Mouse (Mus musculus) embryonic stem cell, embryonic (primary cell): ENCODE data around the gene Wbp4.

Experiments
- CTCF ChIA-PET, 4 experiments: fragments of 300-600 bp in 2 of 4; fragments of 350-600 bp in 2 of 4; sonication (Branson Sonifier 250); formaldehyde crosslinking; loops; one replicate each; lab custom pipeline; 2022; ENCODE audit warnings: inconsistent platforms in 2 of 4; lab: Charles Lee
- POLR2A ChIA-PET, 4 experiments: fragments of 300-600 bp in 2 of 4; fragments of 350-600 bp in 2 of 4; sonication (Branson Sonifier 250); formaldehyde crosslinking; loops; one replicate each; lab custom pipeline; 2022; ENCODE audit warnings: antibody characterized with exemption in 4 of 4, inconsistent platforms in 1 of 4; lab: Charles Lee

Gene Wbp4

DNA sequence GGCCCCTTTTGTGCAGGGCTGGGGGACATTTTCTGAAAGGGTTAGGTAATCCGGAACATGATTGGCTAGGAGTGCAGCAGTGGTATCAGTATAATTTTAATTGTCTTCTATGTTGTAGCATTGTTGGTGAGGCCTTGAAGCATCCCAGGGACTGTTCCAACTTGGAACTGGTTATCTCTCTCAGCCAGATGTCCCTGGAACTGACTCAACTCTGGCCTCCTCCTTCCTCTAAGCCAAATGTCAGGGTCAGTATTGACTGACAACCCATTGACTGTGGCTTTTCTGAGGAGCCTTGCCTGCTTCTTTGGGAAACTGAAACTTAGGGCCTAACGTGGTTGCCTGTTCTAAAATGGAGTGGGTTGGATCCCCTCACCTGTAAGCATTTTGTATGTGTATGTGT lies 40.7 kb downstream of the Wbp4 start:
- CTCF ChIA-PET, result no interaction called here
- POLR2A ChIA-PET, result interaction anchor here in 1 of 4 experiments (2.1 to 2.5 kb wide), 2 partner anchors 11 to 14 kb away, joined by 8 read pairs; partner anchors contain the start of genes Kbtbd6 and Kbtbd7

DNA sequence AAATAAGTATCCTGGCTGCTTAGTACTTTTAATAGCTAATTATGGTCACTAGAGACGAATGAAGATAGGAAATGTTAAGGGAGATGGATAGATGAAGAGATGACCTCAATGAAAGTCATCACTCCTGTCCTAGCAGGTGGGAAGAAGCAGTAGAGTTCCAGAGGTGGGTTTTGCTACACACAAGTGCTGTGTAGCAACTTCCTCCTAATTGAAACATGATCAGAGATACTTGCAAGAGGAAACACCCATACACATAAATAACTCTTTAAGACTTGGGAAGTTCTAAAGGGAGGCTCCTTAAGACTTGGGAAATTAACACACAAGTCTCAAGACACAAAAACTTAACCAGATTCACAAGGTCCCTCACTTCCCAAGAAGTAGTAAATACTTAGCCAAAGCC lies 47.3 kb downstream of the Wbp4 start:
- ChIA-PET CTCF (no interaction called here), POLR2A (interaction anchor here in 1 of 4 experiments (0.7 to 1.9 kb wide), 2 partner anchors 16 to 17 kb away, joined by 3 to 5 read pairs; partner anchors contain the start of gene Kbtbd6)

DNA sequence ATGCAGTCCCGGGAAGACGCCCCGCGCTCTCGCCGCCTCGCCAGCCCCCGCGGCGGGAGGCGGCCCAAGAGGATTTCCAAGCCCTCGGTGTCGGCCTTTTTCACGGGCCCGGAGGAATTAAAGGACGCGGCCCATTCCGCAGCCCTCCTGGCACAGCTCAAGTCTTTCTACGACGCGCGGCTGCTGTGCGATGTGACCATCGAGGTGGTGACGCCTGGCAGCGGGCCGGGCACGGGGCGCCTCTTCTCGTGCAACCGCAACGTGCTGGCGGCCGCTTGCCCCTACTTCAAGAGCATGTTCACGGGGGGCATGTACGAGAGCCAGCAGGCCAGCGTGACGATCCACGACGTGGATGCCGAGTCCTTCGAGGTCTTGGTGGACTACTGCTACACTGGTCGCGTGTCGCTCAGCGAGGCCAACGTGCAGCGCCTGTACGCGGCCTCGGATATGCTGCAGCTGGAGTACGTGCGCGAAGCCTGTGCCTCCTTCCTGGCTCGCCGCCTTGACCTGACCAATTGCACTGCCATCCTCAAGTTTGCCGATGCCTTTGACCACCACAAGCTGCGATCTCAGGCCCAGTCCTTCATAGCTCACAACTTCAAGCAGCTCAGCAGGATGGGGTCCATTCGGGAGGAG lies 54.5 kb downstream of the Wbp4 start:
- ChIA-PET POLR2A (interaction anchor here (0.5 to 3.5 kb wide), 43 partner anchors 10 to 344 kb away, joined by 3 to 20 read pairs (median 4); partner anchors contain the start of genes Kbtbd6 (in 4 of the 4), Mtrf1 (in 2 of the 4), Sugt1 (in 2 of the 4) and Wbp4 (in 2 of the 4)), CTCF (interaction anchor here in 2 of 4 experiments (0.6 to 0.8 kb wide), 3 partner anchors 11 to 880 kb away, joined by 3 to 6 read pairs (median 3); no protein-coding TSS in a partner anchor)

DNA sequence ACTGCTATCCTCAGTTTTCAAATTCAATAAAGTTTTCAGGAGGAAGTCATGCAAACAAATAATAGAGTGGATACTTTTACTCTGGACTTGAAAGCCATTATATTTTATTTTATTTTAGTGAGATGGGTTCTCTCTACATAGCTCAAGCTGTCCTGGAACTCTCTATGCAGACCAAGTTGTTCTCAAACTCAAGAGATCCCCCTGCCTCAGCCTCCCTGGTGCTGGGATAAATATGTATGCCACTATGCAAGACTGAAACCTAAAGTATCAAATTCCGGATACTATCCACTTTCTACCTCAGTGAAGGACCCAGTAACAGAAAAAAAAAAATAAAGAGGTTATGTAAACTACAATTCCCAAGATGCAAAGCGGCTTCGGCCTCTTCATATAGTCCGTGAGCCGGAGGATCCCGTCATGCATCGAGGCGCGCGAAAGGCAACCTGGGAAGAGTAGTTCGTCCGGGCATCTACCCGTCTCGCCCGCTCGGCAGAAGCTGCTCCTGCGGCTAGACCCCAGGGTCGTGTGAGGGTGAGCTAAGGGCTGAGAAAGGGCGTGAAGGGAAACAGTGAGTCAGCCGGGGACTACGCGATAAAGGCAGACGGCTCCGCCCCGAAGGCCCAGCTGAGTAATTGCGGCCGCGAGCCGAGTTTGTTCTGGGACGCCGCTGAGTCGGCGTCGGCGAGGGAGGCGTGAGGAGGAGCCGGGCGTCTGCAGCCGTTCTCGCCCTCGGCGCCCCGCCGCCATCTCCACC lies 55.2 kb downstream of the Wbp4 start, which contains the start of gene Kbtbd7:
Gene Kbtbd7 (plus strand): TSS at position 533 of the 751 bp plus-strand sequence.
- ChIA-PET CTCF (interaction anchor here in 2 of 4 experiments (0.6 to 0.8 kb wide), 4 partner anchors 10 to 879 kb away, joined by 3 to 6 read pairs (median 4); partner anchors contain the start of gene Mtrf1 (in 1 of the 2)), POLR2A (interaction anchor here (0.5 to 3.5 kb wide), 45 partner anchors 9 to 345 kb away, joined by 3 to 20 read pairs (median 4); partner anchors contain the start of genes Kbtbd6 (in 4 of the 4), Mtrf1 (in 2 of the 4), Sugt1 (in 2 of the 4) and Wbp4 (in 2 of the 4))

DNA sequence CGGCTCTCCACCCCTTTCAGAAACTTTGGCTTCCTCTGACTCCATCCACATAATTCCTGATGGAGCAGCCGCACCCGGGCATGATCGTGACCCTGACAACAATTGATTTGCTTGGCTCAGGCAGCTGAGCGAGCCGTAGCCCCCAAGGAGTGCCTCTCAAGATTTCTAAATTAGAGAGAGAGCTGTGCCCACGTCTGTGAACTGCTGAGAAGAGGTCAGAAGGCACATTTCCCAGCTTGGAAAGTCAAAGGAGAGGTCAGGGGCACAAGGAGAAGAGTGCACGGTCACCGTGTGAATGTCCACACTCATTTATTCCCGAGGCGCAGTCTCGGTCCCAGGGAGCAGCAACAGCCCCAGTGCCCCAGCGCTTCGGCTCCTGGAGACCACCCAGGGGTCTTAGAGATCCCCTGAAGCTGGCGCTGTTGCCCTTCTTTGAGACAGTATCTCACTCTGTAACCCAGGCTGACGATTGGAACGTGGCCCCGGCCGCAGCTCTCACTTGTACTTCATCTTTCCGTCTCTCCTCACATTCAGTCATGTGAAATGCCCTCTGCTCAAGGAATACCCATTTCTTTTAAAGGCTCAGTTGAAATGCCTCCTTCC lies 61.1 kb downstream of the Wbp4 start:
- CTCF ChIA-PET, result no interaction called here
- POLR2A ChIA-PET, result interaction anchor here in 1 of 4 experiments (0.6 to 2.2 kb wide), 6 partner anchors 10 to 90 kb away, joined by 3 to 11 read pairs (median 4); partner anchors contain the start of gene Naa16

DNA sequence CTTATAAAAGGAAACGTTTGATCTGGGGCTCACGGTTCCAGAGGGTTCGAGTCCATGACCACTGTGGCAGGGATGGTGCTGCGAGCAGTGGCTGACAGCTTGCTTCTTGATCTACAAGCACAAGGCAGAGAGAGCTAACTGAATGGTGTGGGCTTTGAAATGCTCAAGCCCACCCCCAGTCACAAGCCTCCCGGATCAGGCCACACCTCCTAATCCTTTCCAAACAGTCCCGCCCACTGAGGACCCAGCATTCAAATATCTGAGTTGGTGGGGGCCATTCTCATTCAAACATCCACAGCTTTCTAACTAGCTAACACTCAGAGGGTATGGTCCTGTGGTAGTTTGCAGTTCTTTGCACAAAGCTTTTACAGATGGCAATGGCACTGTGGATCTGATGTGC lies 68.2 kb downstream of the Wbp4 start:
- ChIA-PET POLR2A (interaction anchor here in 2 of 4 experiments (1.0 to 4.0 kb wide), 6 partner anchors 11 to 174 kb away, joined by 3 to 22 read pairs (median 6); partner anchors contain the start of genes Kbtbd7 (in 1 of the 2), Mtrf1 (in 1 of the 2), Naa16 (in 1 of the 2) and Sugt1 (in 1 of the 2)), CTCF (interaction anchor here in 1 of 4 experiments (1.0 kb wide), 1 partner anchor 55 kb away, joined by 3 read pairs; no protein-coding TSS in a partner anchor)

DNA sequence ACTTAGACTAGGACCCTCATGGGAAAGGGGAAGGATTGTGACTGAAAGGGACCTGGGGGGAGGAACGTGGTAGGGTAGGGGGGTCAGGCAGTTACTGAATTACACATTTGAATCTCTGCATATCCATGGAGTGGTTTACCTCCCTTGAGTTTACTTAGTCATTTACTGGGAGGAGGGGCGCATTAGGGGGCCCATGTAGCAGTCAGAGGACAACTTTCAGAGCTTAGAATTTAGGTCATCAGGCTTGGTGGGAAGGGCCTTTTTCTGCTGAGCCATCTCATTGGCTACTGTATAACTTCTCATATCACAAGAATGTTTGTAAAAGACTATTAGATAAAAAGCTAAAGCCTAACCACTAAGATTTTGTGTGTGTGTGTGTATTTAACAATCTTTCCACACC lies 70.7 kb downstream of the Wbp4 start:
- CTCF ChIA-PET, result interaction anchor here in 1 of 4 experiments (1.2 kb wide), 1 partner anchor 21 kb away, joined by 7 read pairs; no protein-coding TSS in a partner anchor
- POLR2A ChIA-PET, result interaction anchor here in 2 of 4 experiments (0.6 to 4.0 kb wide), 8 partner anchors 10 to 70 kb away, joined by 3 to 22 read pairs (median 4); partner anchors contain the start of genes Kbtbd7 (in 2 of the 2), Mtrf1 (in 1 of the 2) and Naa16 (in 1 of the 2)
